In genomic region chr17:45373987-45374608, GRCm38 (mm10) we compare ENCODE assay signal across 8 mouse cellular contexts. TPM values are rescaled to one million over a fixed set of nuclear protein-coding genes. Genes with fewer than 3 reads are reported as not detected.
DNase-seq lines count a peak whose midpoint lies in the region; ATAC-seq and TF ChIP-seq lines count a peak whose summit lies in the region.

No protein-coding gene starts in this region.

- H3K4me3 ChIP-seq in embryonic facial prominence, embryonic 11.5 days (ENCODE audit: low read depth, low read length): no peak overlapping the region
- H3K4me3 ChIP-seq in kidney, embryonic 15.5 days (replicated peaks): no peak overlapping the region
- no peak overlapping the region for H3K4me3 ChIP-seq in limb, embryonic 14.5 days (replicated peaks; ENCODE audit: low read length)
- H3K4me3 ChIP-seq in stomach, embryonic 14.5 days (ENCODE audit: low read depth, low read length): no peak overlapping the region

- DNase-seq in 416B (ENCODE audit: low read depth): peak; percentile 57
- peak; percentile 81 for DNase-seq in adrenal gland, postnatal 25 days
- peak; percentile 86 for DNase-seq in embryonic facial prominence, embryonic 11.5 days (ENCODE audit: low spot score)
- DNase-seq in heart, adult 9 months (ENCODE audit: low spot score in 2 of 2): peak; percentile 33 to 35
- DNase-seq in limb, embryonic 14.5 days (ENCODE audit: low spot score): peak; percentile 63
- peak; percentile 92 for DNase-seq in neural tube, embryonic 10.5 days (ENCODE audit: extremely low spot score, low spot score)

- no peaks in the 10 kb centered on the region for H3K36me3 ChIP-seq in embryonic facial prominence, embryonic 11.5 days (replicated peaks; ENCODE audit: control insufficient read depth, insufficient read depth, low read depth, low read length)
- no peaks in the 10 kb centered on the region for H3K36me3 ChIP-seq in kidney, embryonic 15.5 days
- H3K36me3 ChIP-seq in limb, embryonic 14.5 days (ENCODE audit: control insufficient read depth, insufficient read depth, low read length): no peaks in the 10 kb centered on the region
- H3K36me3 ChIP-seq in stomach, embryonic 14.5 days (ENCODE audit: control insufficient read depth, insufficient read depth, low read length): no peaks in the 10 kb centered on the region

- H3K9me3 ChIP-seq in embryonic facial prominence, embryonic 11.5 days (replicated peaks; ENCODE audit: control insufficient read depth, low read length): no peaks in the 10 kb centered on the region
- H3K9me3 ChIP-seq in kidney, embryonic 15.5 days (replicated peaks): no peaks in the 10 kb centered on the region
- H3K9me3 ChIP-seq in limb, embryonic 14.5 days (ENCODE audit: control insufficient read depth, low read length): no peaks in the 10 kb centered on the region
- H3K9me3 ChIP-seq in stomach, embryonic 14.5 days (ENCODE audit: control insufficient read depth, low read depth, low read length): no peaks in the 10 kb centered on the region

- 25% methylated on average over 13 of the region's 13 CpGs for WGBS in embryonic facial prominence, embryonic 11.5 days
- WGBS in kidney, embryonic 15.5 days: 27% methylated on average over 13 of the region's 13 CpGs
- WGBS in limb, embryonic 14.5 days: 31% methylated on average over 13 of the region's 13 CpGs
- WGBS in stomach, embryonic 14.5 days: 32% methylated on average over 13 of the region's 13 CpGs

- peak; percentile 46; the same call in 1 of the 2 replicates for ATAC-seq in embryonic facial prominence, embryonic 11.5 days (replicated peaks; ENCODE audit: insufficient number of reproducible peaks, low FRiP score, low TSS enrichment, low read depth)
- peak; percentile 80; the same call in 1 of the 2 replicates for ATAC-seq in kidney, embryonic 15.5 days (replicated peaks; ENCODE audit: low FRiP score)
- peak; percentile 53; the same call in 1 of the 2 replicates for ATAC-seq in limb, embryonic 14.5 days (ENCODE audit: low FRiP score, low read depth)
- ATAC-seq in stomach, embryonic 14.5 days (ENCODE audit: insufficient number of reproducible peaks, insufficient read depth, low FRiP score, low read depth): peak; percentile 74; the same call in 1 of the 2 replicates

- H3K27me3 ChIP-seq in embryonic facial prominence, embryonic 11.5 days (ENCODE audit: control insufficient read depth, insufficient read depth, low read length): no peaks in the 10 kb centered on the region
- H3K27me3 ChIP-seq in kidney, embryonic 15.5 days: peaks cover 27% of the 10 kb centered on the region
- peaks cover 25% of the 10 kb centered on the region for H3K27me3 ChIP-seq in limb, embryonic 14.5 days (ENCODE audit: control insufficient read depth, insufficient read depth, low read length)
- H3K27me3 ChIP-seq in stomach, embryonic 14.5 days (ENCODE audit: control insufficient read depth, insufficient read depth, low read length): no peaks in the 10 kb centered on the region

- H3K9ac ChIP-seq in embryonic facial prominence, embryonic 11.5 days (replicated peaks; ENCODE audit: low read length): no peak overlapping the region
- no peak overlapping the region for H3K9ac ChIP-seq in kidney, embryonic 15.5 days
- no peak overlapping the region for H3K9ac ChIP-seq in limb, embryonic 14.5 days (ENCODE audit: low read depth, low read length, severe bottlenecking)
- no peak overlapping the region for H3K9ac ChIP-seq in stomach, embryonic 14.5 days (replicated peaks; ENCODE audit: low read depth, low read length)

- H3K27ac ChIP-seq in embryonic facial prominence, embryonic 11.5 days (replicated peaks; ENCODE audit: low read depth, low read length): no peak overlapping the region
- H3K27ac ChIP-seq in kidney, embryonic 15.5 days: no peak overlapping the region
- no peak overlapping the region for H3K27ac ChIP-seq in limb, embryonic 14.5 days (replicated peaks; ENCODE audit: low read depth, low read length)
- H3K27ac ChIP-seq in stomach, embryonic 14.5 days (ENCODE audit: low read length): no peak overlapping the region

- H3K4me2 ChIP-seq in embryonic facial prominence, embryonic 11.5 days (ENCODE audit: low read depth, low read length): no peak overlapping the region
- H3K4me2 ChIP-seq in kidney, embryonic 15.5 days: peak overlapping the region; percentile 46
- no peak overlapping the region for H3K4me2 ChIP-seq in limb, embryonic 14.5 days (replicated peaks; ENCODE audit: low read depth, low read length, severe bottlenecking)
- H3K4me2 ChIP-seq in stomach, embryonic 14.5 days (replicated peaks; ENCODE audit: low read depth, low read length): peak overlapping the region; percentile 10; the same call in 1 of the 2 replicates

- no peaks in the 10 kb centered on the region; the same call in 1 of the 2 replicates for H3K4me1 ChIP-seq in embryonic facial prominence, embryonic 11.5 days (ENCODE audit: control insufficient read depth, insufficient read depth, low read length)
- H3K4me1 ChIP-seq in kidney, embryonic 15.5 days: peaks cover 2% of the 10 kb centered on the region
- H3K4me1 ChIP-seq in limb, embryonic 14.5 days (ENCODE audit: control insufficient read depth, insufficient read depth, low read length): peaks cover 33% of the 10 kb centered on the region
- no peaks in the 10 kb centered on the region for H3K4me1 ChIP-seq in stomach, embryonic 14.5 days (ENCODE audit: control insufficient read depth, insufficient read depth, low read length)

- no peak for TF ChIP-seq POLR2A in limb, embryonic 14.5 days (IDR thresholded peaks at IDR 0.05; ENCODE audit: borderline replicate concordance, extremely low read depth, insufficient read depth, insufficient read length)

RNA-seq across cellular contexts. Expression of gene Cdc5l, which starts 59.4 kb away (rescaled TPM):
- 42.3 and 44.1 TPM in 2 replicates for total RNA-seq in adrenal gland, postnatal 25 days (2021)
- polyA plus RNA-seq in embryonic facial prominence, embryonic 11.5 days (2014; fragmentation: Nextera tagmentation; extraction: Ambion mirVana): 88.6 and 97.6 TPM in 2 replicates
- polyA plus RNA-seq in kidney, embryonic 15.5 days (2015; fragmentation: Nextera tagmentation; extraction: Ambion mirVana): 67.0 and 67.6 TPM in 2 replicates
- 27.1 and 38.0 TPM in 2 replicates for polyA plus RNA-seq in limb, embryonic 14.5 days (2012; rRNA removed)
- polyA plus RNA-seq in limb, embryonic 14.5 days (2014; fragmentation: Nextera tagmentation; extraction: Ambion mirVana): 62.5 and 71.4 TPM in 2 replicates
- 66.6 and 72.3 TPM in 2 replicates for polyA plus RNA-seq in stomach, embryonic 14.5 days (2014; fragmentation: Nextera tagmentation; extraction: Ambion mirVana)

Comparison
In these comparisons a context has a peak if more than half of its experiments do, and no peak if none do; other contexts are left out.
1. DNase-seq: peak in every context shown above with its lines; median percentile 92 in neural tube, embryonic 10.5 days; 86 in embryonic facial prominence, embryonic 11.5 days; 81 in adrenal gland, postnatal 25 days; 63 in limb, embryonic 14.5 days; 57 in 416B; 34 in heart, adult 9 months.
2. H3K4me2 ChIP-seq: peak in kidney, embryonic 15.5 days (single experiment) and stomach, embryonic 14.5 days (single experiment); none in embryonic facial prominence, embryonic 11.5 days (single experiment) and limb, embryonic 14.5 days (single experiment).
3. Peak in every context shown above with its lines, with median percentiles within 50 percentile points of each other: ATAC-seq.